In the genomic region with DNA sequence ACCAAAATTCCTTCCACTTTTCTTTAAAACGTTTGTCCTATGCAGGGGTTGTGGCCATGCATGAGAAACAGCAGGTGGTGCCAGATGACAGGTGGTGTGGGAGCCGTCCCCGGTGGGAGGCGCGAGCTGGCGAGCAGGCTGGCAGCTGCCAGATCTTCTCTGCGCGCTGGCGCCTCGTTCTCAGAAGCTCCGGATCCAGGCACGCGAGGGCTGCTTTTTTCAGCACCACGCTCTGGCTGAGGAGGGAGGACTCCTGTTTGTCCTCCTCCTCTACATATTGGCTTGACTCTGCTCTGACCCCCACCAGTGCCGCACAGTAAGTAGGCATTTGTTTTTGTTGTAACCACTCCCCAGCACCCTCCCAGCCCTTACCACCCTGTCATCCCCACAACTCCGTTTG, we compare ENCODE assay signal across 9 mouse cellular contexts. TPM values are rescaled to one million over a fixed set of nuclear protein-coding genes. Genes with fewer than 3 reads are reported as not detected.
DNase-seq lines count a peak whose midpoint lies in the region; ATAC-seq lines count a peak whose summit lies in the region.
"Had no signal": no experiment of that assay in that cellular context is flagged by ENCODE, and none has a peak within 500 bp of the region (broad histone marks: within the 10 kb centered on the region; RNA-seq: fewer than 3 reads in every experiment).

A gene (plus strand): TSS at position 183 of the 400 bp plus-strand sequence.

- H3K4me1 ChIP-seq in midbrain, embryonic 13.5 days (replicated peaks) = peaks cover 40% of the 10 kb centered on the region

- no peaks in the 10 kb centered on the region for H3K27me3 ChIP-seq in midbrain, embryonic 13.5 days

- H3K4me2 ChIP-seq in midbrain, embryonic 13.5 days (replicated peaks) = peak within 1 kb of the TSS; percentile 86

- peak within 1 kb of the TSS; percentile 91 for H3K9ac ChIP-seq in midbrain, embryonic 13.5 days (replicated peaks)

- H3K9me3 ChIP-seq in midbrain, embryonic 13.5 days = no peaks in the 10 kb centered on the region

- H3K27ac ChIP-seq in midbrain, embryonic 13.5 days = peak within 1 kb of the TSS; percentile 97
- H3K27ac ChIP-seq: macrophage had no signal

- peak within 1 kb of the TSS; percentile 56 for H3K4me3 ChIP-seq in midbrain, embryonic 13.5 days (replicated peaks)

- WGBS in midbrain, embryonic 13.5 days = under 1% methylated on average over 16 of the region's 16 CpGs

- ATAC-seq in midbrain, embryonic 13.5 days = peak; percentile 91
- ATAC-seq in monocyte, adult 5-6 weeks (replicated peaks; ENCODE audit: insufficient number of reproducible peaks, low FRiP score, low TSS enrichment, poor library complexity, severe bottlenecking) = no peak

- peak; percentile 76 to 87 for DNase-seq in adrenal gland, adult (ENCODE audit: inconsistent age in 2 of 2, low spot score in 1 of 2)
- peak; percentile 72 for DNase-seq in embryo, embryonic 9.5 days (ENCODE audit: extremely low spot score)
- DNase-seq in heart, adult 18-20 months = peak; percentile 59 to 74
- DNase-seq in kidney, adult 18-20 months = peak; percentile 70
- DNase-seq in left cerebral cortex, postnatal 4 days = peak; percentile 95
- DNase-seq in spleen, adult 12 weeks (ENCODE audit: low spot score) = peak; percentile 23

- H3K36me3 ChIP-seq in midbrain, embryonic 13.5 days = peaks cover 22% of the 10 kb centered on the region

- intact Hi-C loops in left cerebral cortex, postnatal 4 days (cut with DNase I) = loop anchor here (2.0 to 5.0 kb wide), 2 partner anchors 107 to 161 kb away; no protein-coding TSS in a partner anchor

RNA-seq across cellular contexts. Expression of the gene that starts here (rescaled TPM):
- total RNA-seq in heart, adult 18-20 months (2021) = 1 to 10 TPM in 1 of 2 experiments, under 1 TPM in 1; 0.69 to 1.4 TPM
- 1,000 to 10,000 TPM in 1 of 2 experiments, 100 to 1,000 TPM in 1; 972 to 1,023 TPM for total RNA-seq in left cerebral cortex, postnatal 4 days (2021)
- polyA plus RNA-seq in midbrain, embryonic 13.5 days (2015; fragmentation: Nextera tagmentation; extraction: Ambion mirVana) = 444 and 467 TPM in 2 replicates
- 1.2 to 2.1 TPM (median 1.9 TPM) in 3 replicates for total RNA-seq in monocyte, adult 5-6 weeks (2017)
- polyA plus RNA-seq: macrophage had no signal

Comparison
In these comparisons a context has a peak if more than half of its experiments do, and no peak if none do; other contexts are left out.
1. RNA of the gene that starts here (total RNA-seq): 972 to 1,023 TPM in left cerebral cortex, postnatal 4 days; 1.2 to 2.1 TPM in monocyte, adult 5-6 weeks and 0.69 to 1.4 TPM in heart, adult 18-20 months; every median in the first group is over 100 times any median in the second.
2. DNase-seq: peak in every context shown above with its lines; median percentile 95 in left cerebral cortex, postnatal 4 days; 82 in adrenal gland, adult; 72 in embryo, embryonic 9.5 days; 70 in kidney, adult 18-20 months; 66 in heart, adult 18-20 months; 23 in spleen, adult 12 weeks.